Mouse (Mus musculus): Measurements from ENCODE around the gene 9630041A04Rik.

Gene 9630041A04Rik

DNA sequence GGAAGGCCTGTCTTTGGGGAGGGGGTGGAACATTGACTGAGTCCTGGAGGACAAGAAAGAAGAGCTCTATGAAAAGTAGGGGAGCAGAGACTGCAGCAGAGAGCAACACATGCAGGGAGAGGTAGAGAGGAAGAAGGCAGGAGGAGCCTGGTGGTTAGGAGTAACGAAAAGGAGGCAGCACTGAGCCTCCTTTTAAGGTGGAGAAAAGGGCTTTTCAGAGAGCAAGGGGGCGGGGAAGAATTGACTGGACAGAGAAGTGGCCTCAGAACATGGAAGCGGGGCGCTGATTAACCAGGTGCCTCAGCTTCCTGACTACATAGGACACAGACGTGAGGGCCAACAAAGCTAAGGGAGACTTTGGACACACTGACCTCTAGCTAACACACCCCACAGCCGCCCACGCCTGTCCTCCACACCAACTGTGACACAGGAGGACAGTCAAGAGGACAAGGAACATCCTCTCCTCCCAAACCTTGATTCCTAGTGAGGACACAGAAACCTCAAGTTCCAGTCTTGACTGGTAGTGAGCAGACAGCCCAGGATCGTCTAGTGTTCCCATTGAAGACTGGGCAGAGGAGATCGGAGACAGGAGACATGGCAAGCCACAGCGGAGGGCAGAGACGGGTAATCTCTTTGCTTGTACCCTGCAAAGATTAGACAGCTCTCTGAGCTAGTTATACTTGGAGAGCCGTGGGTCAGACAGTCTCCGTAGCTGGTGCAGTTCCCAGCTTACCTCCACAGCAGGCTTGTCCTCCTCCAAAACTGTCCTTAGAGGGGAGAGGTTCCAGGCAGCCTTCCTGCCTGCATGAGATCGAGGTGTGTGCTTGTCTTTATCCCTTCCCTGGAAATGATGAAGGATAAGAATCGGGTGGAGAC lies at the start of gene 9630041A04Rik:
Gene 9630041A04Rik, plus strand, starts transcription at position 246 of the 876 bp plus-strand sequence.
- peak; percentile 5 for DNase-seq

DNA sequence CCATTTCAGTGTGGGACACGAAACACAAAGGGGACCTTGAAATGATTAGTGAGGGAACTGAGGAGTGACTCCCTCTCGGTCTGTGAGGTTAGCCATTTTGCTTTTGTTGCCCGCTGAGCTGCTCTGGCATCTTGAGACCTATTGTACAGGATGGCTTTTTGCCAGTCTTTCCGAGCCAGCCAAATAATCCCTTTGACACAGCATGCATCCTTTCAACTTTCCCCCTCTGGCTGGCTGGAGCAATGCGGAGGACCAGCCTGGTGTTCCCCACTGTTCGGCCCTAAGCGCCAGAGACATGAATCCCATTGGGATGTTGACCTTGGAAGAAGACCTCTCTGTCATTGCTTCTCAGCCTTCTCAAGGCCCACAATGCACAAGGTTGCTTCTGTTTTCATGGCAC lies 37.7 kb upstream of the 9630041A04Rik start:
- no peak for DNase-seq

GRCm38 (mm10) chr9:101825626-101826025 lies 36.0 kb upstream of the 9630041A04Rik start:
- no peak for DNase-seq

- no peak for DNase-seq
Measured at GRCm38 (mm10) chr9:101833619-101834018, 28.0 kb upstream of the 9630041A04Rik start.

- no peak for DNase-seq
Measured at GRCm38 (mm10) chr9:101841101-101841500, 20.5 kb upstream of the 9630041A04Rik start.

DNA sequence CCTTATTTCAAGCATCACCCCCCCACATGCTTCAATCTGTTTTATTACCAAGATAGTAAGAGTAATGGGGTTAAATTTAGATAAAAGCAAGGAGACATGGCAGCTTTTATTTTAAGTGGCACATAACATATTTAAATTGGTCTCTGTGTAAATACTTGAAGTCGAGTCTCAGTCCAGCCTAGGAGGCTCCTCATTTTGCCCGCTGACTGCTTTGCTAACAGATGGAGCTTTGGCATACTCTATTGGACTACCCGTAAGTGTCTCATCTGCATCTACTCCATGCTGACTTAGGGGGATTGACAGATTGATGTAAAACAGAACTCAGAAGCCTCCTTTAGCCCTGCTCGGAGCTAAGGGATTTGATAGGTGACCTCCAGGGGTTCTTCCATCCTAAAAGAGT lies 17.7 kb upstream of the 9630041A04Rik start:
- DNase-seq, result no peak

DNA sequence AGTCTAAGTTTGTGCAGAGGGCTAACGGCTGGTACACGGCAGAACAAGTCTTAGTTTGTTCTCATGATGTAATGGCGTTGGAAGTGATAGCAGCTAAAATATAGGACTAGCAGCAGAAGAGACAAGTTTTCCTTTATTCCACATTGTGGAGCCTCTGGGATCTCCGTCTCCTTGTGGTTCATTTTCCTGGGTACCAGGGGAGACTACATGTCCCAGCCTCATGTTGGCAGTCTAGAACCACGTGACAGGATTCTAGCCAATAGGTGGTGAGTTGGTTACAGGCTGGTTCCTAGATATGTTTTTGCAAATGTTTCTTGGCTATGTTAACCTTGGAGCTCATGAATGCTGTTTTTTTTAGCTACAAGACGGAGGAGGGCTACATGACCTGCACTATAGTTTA lies 15.9 kb upstream of the 9630041A04Rik start:
- DNase-seq, result no peak

- peak; percentile 36 for DNase-seq
Measured at GRCm38 (mm10) chr9:101862481-101863065, 932 bp downstream of the 9630041A04Rik start.

DNA sequence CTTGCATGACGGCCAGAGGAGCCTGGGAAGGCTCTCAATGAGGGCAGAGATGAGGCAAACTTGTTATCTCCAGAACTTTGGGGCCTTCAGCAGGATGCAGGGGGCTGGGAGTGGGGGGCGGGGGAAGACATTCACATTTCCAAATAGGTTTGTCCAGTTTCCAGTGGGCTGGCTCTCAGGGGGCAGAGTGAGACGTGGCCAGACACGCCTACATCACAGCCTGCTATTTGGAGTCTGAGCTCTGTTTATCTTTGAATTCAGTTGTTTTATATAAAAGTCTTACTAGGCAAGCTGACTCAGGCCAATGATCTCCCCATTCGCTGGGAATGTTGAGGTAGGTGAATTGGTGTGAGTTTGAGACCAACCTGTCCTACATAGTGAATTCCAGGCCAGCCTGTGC lies 1.5 kb downstream of the 9630041A04Rik start:
- DNase-seq, result no peak

- no peak for DNase-seq
Measured at GRCm38 (mm10) chr9:101868593-101868992, 7.0 kb downstream of the 9630041A04Rik start.

- DNase-seq, result no peak
Measured at GRCm38 (mm10) chr9:101870034-101870433, 8.4 kb downstream of the 9630041A04Rik start.

DNA sequence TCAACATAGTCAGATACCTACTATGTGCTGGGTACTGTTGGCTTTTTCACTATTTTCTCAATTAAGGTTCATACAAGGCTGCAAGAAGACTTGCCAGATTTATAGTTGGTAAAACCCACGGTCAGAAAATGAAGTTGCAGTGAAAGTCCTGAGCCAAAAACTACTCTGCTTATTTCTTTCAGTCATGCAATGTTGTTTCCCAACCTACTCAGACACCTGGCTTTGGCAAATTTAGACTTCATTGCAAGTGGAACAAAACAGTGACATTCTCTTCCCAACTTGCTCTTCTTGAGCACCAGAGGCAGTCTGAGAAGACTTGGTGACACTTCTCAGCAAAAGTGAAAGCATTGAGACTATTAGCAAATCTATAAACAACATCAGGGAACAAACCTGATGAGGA lies 13.7 kb downstream of the 9630041A04Rik start:
- DNase-seq, result no peak

GRCm38 (mm10) chr9:101877109-101877987 lies 15.7 kb downstream of the 9630041A04Rik start:
- DNase-seq, result no peak

GRCm38 (mm10) chr9:101883295-101883694 lies 21.7 kb downstream of the 9630041A04Rik start:
- DNase-seq, result no peak

GRCm38 (mm10) chr9:101897851-101898250 lies 36.2 kb downstream of the 9630041A04Rik start:
- no peak for DNase-seq

DNA sequence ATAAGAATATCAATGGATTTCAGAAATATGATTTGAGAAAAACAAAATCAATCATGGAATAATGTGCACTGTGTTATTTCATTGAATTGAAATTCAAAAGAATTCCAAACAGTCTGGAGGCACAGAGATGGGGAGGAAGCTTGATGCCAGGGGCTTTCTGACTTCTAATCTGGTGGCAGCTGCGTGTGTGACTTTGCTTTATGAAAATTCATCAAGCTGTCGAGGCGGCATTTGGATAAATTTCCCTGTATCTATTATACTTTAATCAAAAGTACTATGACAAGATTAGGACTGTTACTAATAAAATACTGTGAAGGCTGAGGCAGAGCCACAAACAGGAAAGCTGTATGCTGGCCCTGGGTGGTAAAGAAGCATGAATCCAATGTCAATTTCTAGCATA lies 41.8 kb downstream of the 9630041A04Rik start:
- DNase-seq, result no peak

DNA sequence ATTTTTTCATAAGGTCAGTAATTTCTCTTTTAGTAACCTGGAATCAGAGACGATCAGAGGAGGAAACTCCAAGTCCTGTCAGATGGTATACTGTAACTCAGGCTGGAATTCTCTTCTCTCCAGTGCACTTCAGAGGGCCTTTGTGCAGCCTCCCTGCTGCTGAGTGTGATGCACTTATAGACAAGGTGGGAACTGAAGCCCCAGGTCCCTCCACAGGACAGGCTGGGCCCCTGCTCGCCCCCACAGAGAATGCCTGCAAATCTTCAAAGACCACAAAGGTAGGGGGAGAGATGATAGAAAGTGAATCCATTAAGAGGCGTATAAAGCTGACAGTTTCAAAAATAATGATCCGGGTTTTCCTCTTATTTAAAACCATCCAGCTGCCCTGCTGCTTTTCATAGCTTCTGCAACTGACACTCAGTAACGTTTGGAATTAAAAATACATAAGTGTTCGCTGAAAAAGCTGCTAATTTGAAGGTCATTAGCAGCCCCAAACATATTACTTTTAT lies 46.2 kb downstream of the 9630041A04Rik start:
- DNase-seq, result no peak

DNA sequence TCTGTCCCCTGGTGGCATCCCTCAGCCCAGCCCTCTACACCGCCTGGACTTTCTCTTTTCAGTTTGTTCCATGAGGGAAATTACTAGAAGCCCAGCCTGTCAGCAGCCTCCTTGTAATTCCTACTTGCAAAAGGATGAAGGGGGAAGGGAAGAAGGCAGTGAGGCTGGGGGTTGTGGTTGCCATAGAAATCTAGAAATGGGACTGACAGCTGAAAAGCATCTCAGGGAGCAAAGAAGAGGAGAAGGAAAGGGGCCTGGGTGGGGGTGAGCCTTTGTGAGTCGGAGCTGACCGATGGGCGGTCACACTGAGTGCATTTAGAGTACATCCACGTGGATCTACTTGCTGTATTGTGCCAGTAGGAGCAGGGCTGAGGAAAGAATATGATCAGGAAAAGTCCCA lies 47.2 kb downstream of the 9630041A04Rik start:
- no peak for DNase-seq

GRCm38 (mm10) chr9:101909491-101909890 lies 47.9 kb downstream of the 9630041A04Rik start:
- no peak for DNase-seq

DNA sequence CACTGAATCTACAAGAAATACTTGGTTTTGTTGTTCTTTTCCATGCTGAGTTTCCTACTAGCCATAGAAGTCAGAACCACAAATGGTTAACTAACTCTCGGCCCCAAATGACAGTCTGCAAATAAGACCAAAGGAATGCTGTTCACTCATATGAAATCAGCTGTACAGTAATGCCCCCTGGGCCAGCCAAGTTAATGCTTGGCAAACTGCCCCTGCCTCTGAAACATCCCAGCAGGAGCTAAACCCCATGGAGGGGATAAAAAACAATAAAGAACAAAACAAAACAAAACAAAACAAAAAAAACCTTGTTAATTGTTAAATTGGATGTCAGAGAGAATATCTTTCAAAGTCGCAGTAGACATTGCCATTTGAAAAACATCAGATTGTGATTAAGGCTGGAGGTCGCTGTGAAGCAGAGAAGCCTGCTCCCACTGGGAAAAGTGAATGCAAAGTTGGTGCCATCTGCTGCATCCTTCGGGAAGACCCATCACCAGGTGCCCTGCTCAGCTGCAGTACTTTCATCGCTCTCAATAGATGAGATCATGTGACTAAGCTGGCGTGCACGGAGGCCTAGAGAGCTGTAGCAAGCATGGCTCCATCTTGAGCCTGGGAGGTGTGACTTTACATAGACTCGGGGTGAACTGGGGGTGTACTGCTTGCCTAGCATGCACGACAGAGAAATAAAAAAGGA lies 49.7 kb downstream of the 9630041A04Rik start:
- DNase-seq, result peak; percentile 13

GRCm38 (mm10) chr9:101915082-101915481 lies 53.4 kb downstream of the 9630041A04Rik start:
- no peak for DNase-seq

- no peak for DNase-seq
Measured at GRCm38 (mm10) chr9:101918771-101919170, 57.1 kb downstream of the 9630041A04Rik start.
